ENCODE assay signal across 8 mouse cellular contexts in the genomic region with DNA sequence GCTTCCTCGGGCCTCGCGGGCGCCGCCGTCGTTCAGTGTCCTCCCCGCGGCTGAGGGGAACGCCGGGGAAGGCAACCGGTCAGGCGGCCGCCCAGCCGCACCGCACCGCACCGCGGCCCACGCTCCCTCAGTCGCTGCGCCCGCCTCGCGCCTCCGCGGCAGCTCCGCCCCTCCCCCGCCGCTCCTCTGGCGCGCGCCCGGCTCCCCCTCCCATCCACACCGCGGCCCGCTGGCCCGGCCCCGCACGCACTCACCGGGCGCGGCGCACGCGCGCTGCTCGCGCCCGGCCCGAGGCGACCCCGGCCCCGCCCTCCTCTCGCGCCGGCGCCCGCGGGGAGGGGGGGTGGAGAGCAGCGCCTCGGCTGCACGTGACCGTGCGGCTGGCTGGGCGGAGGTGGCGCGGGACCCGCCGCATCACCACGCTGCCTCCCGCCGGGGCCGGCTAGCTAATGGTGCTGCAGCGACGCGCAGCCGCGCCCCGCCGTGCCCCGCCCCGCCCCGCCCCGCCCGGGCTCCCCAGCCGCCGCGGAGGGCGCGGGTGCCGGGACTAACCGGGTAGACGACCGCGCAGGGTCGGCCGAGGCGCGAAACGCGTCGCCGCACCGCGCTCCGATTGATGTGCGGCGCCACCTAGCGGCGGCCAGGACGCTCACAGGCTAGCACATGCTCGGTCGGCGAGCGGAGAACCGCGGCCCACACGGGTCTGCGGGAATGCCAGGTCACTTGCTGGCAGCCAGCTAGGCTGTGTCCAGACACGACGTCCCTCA. TPM values are rescaled to one million over a fixed set of nuclear protein-coding genes. Genes with fewer than 3 reads are reported as not detected.
DNase-seq lines count a peak whose midpoint lies in the region; ATAC-seq and TF ChIP-seq lines count a peak whose summit lies in the region.

Gene Rev1, minus strand, starts transcription at position 301 of the 767 bp plus-strand sequence.

- in situ Hi-C loops in ES-E14 (cut with MboI; ENCODE audit: low sequenced_read_pairs in 2 of 2, unreplicated experiment in 2 of 2), result no loop called here

- H3K4me3 ChIP-seq in ES-E14 (ENCODE audit: insufficient read depth in 1 of 2, low read depth in 1 of 2, low read length in 2 of 2, poor library complexity in 1 of 2, severe bottlenecking in 1 of 2), result peak within 1 kb of the TSS; percentile 86 to 99
- H3K4me3 ChIP-seq in forebrain, embryonic 14.5 days (ENCODE audit: low read depth, low read length), result peak within 1 kb of the TSS; percentile 78
- H3K4me3 ChIP-seq in liver, postnatal 0 days (ENCODE audit: low read depth, low read length), result peak within 1 kb of the TSS; percentile 87
- peak within 1 kb of the TSS; percentile 88 for H3K4me3 ChIP-seq in neural tube, embryonic 13.5 days

- peak; percentile 53 for DNase-seq in ES-E14 (ENCODE audit: low read depth, low spot score)
- peak; percentile 98 for DNase-seq in cerebellum, adult 11 months
- peak; percentile 95 for DNase-seq in forebrain, embryonic 14.5 days (ENCODE audit: low spot score)
- peak; percentile 95 to 97 for DNase-seq in heart, postnatal 14 days
- DNase-seq in layer of hippocampus, adult 11-12 months (ENCODE audit: low spot score), result peak; percentile 94
- peak; percentile 94 for DNase-seq in liver, postnatal 0 days
- DNase-seq in telencephalon, adult 2 months (ENCODE audit: low read depth, low spot score), result peak; percentile 76

- peaks cover 6% of the 10 kb centered on the region in 2 experiments; a peak in 2 of 4 replicates for H3K4me1 ChIP-seq in ES-E14 (ENCODE audit: control insufficient read depth in 2 of 2, insufficient read depth in 2 of 2, low read length in 2 of 2, poor library complexity in 1 of 2)
- peaks cover 9% of the 10 kb centered on the region for H3K4me1 ChIP-seq in forebrain, embryonic 14.5 days (ENCODE audit: control insufficient read depth, insufficient read depth, low read length)
- H3K4me1 ChIP-seq in liver, postnatal 0 days (ENCODE audit: insufficient read depth), result peaks cover 21% of the 10 kb centered on the region
- peaks cover 34% of the 10 kb centered on the region for H3K4me1 ChIP-seq in neural tube, embryonic 13.5 days (replicated peaks)

- TF ChIP-seq CTCF in liver, postnatal 0 days (IDR thresholded peaks at IDR 0.05; ENCODE audit: low read depth), result peak; percentile 97

- intact Hi-C loops in heart, postnatal 14 days (cut with DNase I), result loop anchor here (5.0 kb wide), 3 partner anchors 42 to 237 kb away; partner anchors contain the start of genes Eif5b, Mitd1, Mrpl30 and Txndc9

- peak within 1 kb of the TSS; percentile 91 for H3K4me2 ChIP-seq in forebrain, embryonic 14.5 days (ENCODE audit: low read length)
- H3K4me2 ChIP-seq in liver, postnatal 0 days (ENCODE audit: low read depth, low read length), result peak within 1 kb of the TSS; percentile 85
- H3K4me2 ChIP-seq in neural tube, embryonic 13.5 days, result peak within 1 kb of the TSS; percentile 73

- ATAC-seq in forebrain, embryonic 14.5 days, result peak; percentile 95
- ATAC-seq in liver, postnatal 0 days, result peak; percentile 90
- ATAC-seq in neural tube, embryonic 13.5 days (ENCODE audit: low read depth), result peak; percentile 94

- peak within 1 kb of the TSS; percentile 100 for H3K9ac ChIP-seq in ES-E14 (ENCODE audit: insufficient read depth, low read depth, low read length, poor library complexity, severe bottlenecking)
- H3K9ac ChIP-seq in forebrain, embryonic 14.5 days (ENCODE audit: low read length), result peak within 1 kb of the TSS; percentile 92
- peak within 1 kb of the TSS; percentile 89 for H3K9ac ChIP-seq in liver, postnatal 0 days (replicated peaks)
- H3K9ac ChIP-seq in neural tube, embryonic 13.5 days, result peak within 1 kb of the TSS; percentile 92

- WGBS in forebrain, embryonic 14.5 days, result under 1% methylated on average over 75 of the region's 122 CpGs
- under 1% methylated on average over 73 of the region's 122 CpGs for WGBS in liver, postnatal 0 days (ENCODE audit: insufficient replicate concordance)
- WGBS in neural tube, embryonic 13.5 days, result under 1% methylated on average over 89 of the region's 122 CpGs

- H3K27ac ChIP-seq in ES-E14 (ENCODE audit: insufficient read depth, low read depth, low read length, poor library complexity, severe bottlenecking), result peak within 1 kb of the TSS; percentile 95
- peak within 1 kb of the TSS; percentile 91 for H3K27ac ChIP-seq in forebrain, embryonic 14.5 days (ENCODE audit: low read depth, low read length)
- peak within 1 kb of the TSS; percentile 96 for H3K27ac ChIP-seq in liver, postnatal 0 days (ENCODE audit: low read depth)
- H3K27ac ChIP-seq in neural tube, embryonic 13.5 days (replicated peaks), result peak within 1 kb of the TSS; percentile 97

- 0 out of 2 replicates have a peak, but pooled peaks cover 1% of the 10 kb centered on the region for H3K36me3 ChIP-seq in ES-E14 (ENCODE audit: control insufficient read depth, insufficient read depth, low read length, poor library complexity, severe bottlenecking)
- no peaks in the 10 kb centered on the region for H3K36me3 ChIP-seq in forebrain, embryonic 14.5 days (ENCODE audit: control insufficient read depth, insufficient read depth, low read length)
- H3K36me3 ChIP-seq in liver, postnatal 0 days (replicated peaks; ENCODE audit: insufficient read depth, low read length), result no peaks in the 10 kb centered on the region
- H3K36me3 ChIP-seq in neural tube, embryonic 13.5 days, result no peaks in the 10 kb centered on the region

- no peaks in the 10 kb centered on the region for H3K9me3 ChIP-seq in ES-E14 (ENCODE audit: control insufficient read depth, insufficient read depth, low read depth, low read length)
- H3K9me3 ChIP-seq in forebrain, embryonic 14.5 days (replicated peaks; ENCODE audit: control insufficient read depth, low read length), result no peaks in the 10 kb centered on the region
- no peaks in the 10 kb centered on the region for H3K9me3 ChIP-seq in liver, postnatal 0 days (ENCODE audit: low read length)
- H3K9me3 ChIP-seq in neural tube, embryonic 13.5 days, result no peaks in the 10 kb centered on the region

- no peak for TF ChIP-seq EP300 in liver, postnatal 0 days (IDR thresholded peaks at IDR 0.05; ENCODE audit: low read depth)

- H3K27me3 ChIP-seq in forebrain, embryonic 14.5 days (replicated peaks; ENCODE audit: control insufficient read depth, insufficient read depth, low read length), result no peaks in the 10 kb centered on the region
- no peaks in the 10 kb centered on the region for H3K27me3 ChIP-seq in liver, postnatal 0 days (ENCODE audit: insufficient read depth, low read length)
- no peaks in the 10 kb centered on the region for H3K27me3 ChIP-seq in neural tube, embryonic 13.5 days

TF ChIP-seq in ES-E14, 5 proteins besides CTCF, POLR2A, EP300 and RAD21:
- TF ChIP-seq HCFC1 (IDR thresholded peaks at IDR 0.05; ENCODE audit: borderline replicate concordance, insufficient read depth, low read length) (peak; percentile 62; the same call in 1 of the 2 replicates), MAFK (IDR thresholded peaks at IDR 0.05; ENCODE audit: insufficient read depth, low read depth, low read length) (no peak)

RNA-seq across cellular contexts. Expression of gene Rev1, which starts in this region (rescaled TPM):
- 58.0 and 82.7 TPM in 2 replicates for total RNA-seq in ES-E14 (2012; rRNA removed)
- 23.4 and 28.9 TPM in 2 replicates for polyA plus RNA-seq in forebrain, embryonic 14.5 days (2014; fragmentation: Nextera tagmentation; extraction: Ambion mirVana)
- 10 to 100 TPM; 16.2 to 19.9 TPM for total RNA-seq in heart, postnatal 14 days (2021)
- 8.1 and 8.8 TPM in 2 replicates for polyA plus RNA-seq in liver, postnatal 0 days (2015; fragmentation: Nextera tagmentation; extraction: Ambion mirVana)
- polyA plus RNA-seq in neural tube, embryonic 13.5 days (2015; fragmentation: Nextera tagmentation; extraction: Ambion mirVana), result 33.7 and 46.4 TPM in 2 replicates

Comparison
In these comparisons a context has a peak if more than half of its experiments do, and no peak if none do; other contexts are left out.
1. Peak in every context shown above with its lines: DNase-seq, ATAC-seq, H3K4me3 ChIP-seq and H3K27ac ChIP-seq.